Mouse (Mus musculus): ENCODE results near the gene Prss46.

The Prss46 gene

DNA sequence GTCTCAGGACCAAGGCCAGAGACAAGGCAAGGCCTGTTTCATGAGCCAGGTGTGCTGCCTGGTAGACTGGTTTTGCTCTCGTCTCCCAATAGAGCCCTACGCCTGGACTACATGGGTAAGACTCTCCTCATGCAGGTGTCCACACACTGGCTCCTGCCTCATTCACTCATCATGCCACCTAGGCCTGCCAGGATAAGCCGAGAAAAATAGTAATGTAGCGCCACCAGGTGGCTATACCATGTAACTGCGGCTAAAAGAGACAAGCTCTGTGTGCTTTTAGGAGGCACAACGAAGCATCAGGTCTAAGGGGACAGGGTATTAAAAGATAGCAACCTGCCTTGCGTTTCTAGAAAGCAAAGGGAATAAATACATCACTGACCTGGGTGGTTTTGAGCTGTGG is 26.7 kb downstream of the Prss46 start:
- DNase-seq = peak; percentile 58 to 74

DNA sequence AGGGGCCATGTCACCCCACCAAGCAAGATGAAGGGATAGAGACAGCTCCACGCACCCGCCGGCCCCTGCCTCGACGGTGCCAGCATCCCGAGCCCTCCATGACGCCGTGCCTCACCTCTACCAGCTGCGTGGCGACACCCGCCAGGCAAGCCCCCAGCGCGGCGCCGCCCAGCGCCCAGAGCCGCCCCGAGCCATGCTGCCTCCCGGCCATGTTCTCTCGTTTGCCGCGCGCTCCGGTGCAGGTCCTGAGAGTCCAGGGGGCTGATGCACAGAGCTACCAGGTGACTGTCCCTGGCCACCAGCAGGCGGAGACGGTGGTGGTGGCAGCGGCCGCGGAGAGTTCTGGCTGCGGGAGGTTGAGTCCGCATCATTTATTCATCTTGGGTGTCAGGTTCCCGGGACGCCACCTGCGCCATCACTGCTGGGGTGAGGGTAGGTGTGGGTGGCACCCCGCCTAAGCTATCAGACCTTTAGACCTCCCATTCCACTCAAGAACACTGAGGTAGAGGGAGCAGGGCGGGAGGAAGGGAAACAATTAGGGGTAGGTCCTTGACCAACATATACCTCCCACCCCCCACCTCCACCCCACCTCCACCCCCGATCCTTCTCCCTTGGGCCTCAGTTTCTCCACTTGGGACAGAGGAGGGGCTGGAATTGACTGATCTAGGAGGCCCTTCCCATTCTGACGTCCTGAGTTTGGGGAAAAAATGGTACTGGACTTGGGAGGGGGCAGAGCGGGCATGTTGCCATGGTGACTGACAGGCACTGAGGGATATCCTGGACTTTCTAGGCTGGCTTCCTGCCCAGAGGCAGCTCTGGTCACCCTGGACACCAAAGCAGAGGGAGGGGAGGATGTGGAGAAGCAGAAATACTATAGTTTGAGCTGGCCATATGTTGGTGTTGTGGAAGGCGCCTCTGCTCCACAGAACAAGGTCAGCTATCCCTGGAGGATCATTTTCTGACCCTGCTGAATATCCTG is 29.7 kb downstream of the Prss46 start:
- DNase-seq = peak in 1 of 2 experiments; percentile 37

DNA sequence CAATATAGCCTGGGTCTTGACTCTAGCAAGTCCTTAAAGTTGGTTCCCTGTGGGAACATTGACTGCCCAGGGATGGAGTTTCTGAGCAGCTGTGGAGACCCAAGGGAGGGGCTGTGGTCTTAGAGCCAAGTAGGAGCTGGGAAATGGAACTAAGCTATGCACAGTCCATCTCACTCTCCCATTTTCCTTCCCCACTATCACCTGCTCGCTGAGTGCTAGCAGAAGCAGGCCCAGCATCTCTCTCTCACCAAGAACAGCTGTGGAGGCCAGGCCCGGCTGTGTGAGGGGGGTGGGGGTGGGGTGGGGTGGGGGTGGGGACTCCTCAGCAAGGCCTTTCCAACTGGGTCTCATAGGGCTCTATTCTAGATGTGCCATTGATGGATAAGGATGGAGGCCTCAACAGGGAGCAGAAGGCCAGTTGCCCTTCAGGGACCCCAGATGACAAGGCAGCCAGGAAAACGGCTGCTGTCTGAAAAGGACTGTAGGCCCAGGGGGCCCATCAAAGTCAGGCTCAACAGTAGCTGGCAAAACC is 30.4 kb downstream of the Prss46 start:
- no peak for DNase-seq

DNA sequence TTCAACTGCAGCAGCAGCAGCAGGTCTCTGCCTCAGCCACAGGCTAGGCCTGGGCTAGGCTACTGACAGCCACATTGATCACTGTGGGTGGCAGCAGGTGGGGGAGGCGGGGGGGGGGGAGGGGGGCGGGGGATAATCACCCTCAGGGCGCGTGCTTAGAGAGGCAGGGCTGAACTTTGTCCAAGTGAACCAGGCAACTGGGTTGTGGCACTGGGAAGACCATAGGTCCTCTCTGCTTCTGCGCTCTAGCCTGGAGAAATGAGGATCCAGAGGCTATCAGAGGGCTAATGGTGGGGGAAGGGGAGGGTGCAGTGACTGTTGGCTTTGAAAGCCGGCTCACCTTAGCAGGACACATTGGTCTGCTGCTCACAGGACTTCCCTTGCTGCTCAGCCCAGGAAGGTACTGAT is 31.0 kb downstream of the Prss46 start:
- DNase-seq = no peak

DNA sequence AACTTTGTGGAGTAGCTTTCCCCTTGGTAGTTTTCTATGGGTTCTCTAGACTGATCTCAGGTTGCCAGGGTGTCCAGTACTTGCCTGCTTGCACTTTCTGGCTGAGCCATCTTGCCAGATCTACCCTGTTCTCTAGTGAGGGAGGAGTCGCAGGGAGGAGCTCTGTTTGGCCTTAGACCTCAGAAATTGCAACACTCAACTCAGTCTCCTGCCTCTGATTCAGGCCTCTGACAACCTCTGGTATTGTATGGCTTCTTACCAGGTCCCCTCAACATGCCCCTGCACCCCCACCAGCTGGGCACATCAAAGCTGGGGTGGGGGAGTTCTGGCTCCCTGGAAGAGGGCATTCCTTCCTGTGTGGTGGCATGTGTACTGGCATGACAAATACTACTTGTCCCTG is 33.0 kb downstream of the Prss46 start:
- DNase-seq = no peak

DNA sequence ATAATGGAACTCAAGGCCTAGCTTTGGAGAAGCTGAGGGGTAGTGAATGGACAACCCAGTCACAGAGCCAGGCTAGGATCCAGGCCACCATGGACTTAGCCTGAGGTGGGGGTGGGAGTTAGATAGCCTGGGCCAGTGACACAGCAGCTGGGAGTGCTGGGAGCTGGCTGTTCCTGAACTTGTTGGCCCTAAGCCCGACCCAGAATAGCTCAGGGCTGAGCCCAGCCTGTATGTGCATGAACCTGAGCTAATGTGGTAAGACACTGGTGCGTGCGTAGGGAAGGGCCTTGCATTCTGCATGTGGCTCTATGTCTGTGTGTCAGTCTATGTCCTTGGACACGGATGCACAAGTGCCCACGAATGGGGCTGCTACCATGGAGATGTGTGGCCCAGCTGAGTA is 33.6 kb downstream of the Prss46 start:
- DNase-seq = peak in 1 of 2 experiments; percentile 38

DNA sequence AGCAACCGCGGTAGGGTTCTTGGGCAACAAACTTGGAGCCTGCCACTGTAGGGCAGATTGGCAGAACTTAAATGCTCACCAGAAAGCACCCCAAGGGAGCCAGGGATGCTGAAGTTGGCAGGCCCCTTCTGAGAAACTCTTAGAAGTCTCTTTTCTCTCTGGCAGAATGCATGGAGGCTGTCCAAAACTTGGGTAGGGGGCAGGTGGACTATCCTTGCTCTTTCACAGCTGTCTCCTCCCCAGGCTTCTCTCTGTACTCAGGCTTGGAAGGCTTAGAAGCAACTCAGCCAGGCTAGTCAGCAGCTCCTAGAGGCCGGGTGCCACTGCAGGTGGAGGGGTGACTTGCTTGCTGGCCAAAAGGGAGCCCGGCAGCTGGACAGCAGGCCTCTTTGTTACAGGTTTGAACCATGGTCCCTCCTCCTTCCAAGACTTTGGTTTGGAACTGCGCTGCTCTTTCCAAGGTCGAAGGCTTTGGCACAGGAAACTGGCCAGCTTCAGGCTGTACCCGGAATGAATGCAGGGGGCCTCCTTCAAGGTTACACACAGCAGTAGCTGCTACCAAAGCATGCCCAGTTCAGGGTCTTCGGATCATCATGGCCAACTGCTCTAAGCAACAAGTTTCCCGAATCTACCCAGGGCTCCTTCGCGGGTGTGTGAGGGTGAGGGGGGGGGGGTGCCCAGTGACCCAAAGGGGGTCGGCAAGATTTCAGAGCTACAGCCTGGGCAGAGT is 35.0 kb downstream of the Prss46 start, which contains the start of gene Als2cl:
TSS of gene Als2cl (plus strand) at position 680 of the 730 bp plus-strand sequence.
- DNase-seq = no peak

DNA sequence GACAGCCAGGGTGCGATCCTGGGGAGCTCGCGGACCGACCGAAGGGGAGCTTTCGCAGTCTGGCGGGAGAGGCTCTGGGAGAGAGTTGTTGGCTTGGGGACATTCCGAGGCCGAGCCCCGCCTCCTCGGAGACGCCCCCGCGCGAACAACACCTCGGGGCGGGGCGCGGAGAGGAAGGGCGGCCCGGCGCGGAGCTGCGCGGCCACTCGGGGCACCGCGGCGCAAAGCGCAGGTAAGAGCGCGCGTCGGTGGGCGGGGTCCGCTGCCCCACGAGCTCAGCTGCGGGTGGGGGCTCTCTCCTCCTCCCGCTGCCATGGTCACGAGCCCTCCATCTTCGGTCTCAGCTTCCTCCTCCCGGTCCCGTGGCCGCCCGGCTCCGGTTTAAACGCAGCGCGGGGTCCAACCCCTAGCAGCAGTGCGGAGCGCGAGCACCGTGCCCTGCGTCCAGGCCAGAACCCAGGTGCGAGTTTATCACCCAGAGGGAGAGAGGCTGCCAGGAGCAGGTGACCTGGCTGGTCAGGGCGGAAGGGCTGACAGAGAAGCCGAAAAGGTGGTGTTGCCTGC is 35.8 kb downstream of the Prss46 start, which contains the start of gene Tmie:
TSS of gene Tmie (minus strand) at position 116 of the 564 bp plus-strand sequence.
- peak; percentile 25 to 50 for DNase-seq

DNA sequence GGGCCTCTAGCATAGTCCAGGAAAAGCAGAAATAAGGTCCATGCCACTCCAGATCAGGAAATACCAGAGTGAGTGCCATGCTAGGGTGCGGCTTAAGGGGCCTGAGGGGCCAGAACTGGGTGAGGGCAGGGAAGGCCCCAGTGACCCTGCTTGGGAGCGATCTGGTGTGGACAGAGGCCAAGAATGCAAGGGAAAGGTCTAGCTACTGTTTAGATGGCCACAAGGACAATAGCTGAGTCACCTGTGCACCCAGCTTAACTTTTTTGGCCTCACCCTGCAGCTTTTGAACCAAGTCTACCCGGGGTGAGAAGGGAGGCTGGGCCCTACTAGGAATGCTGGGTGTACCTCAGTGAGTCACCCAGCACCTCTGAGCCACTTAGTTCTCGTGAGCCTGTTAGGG is 36.5 kb downstream of the Prss46 start:
- DNase-seq = no peak

DNA sequence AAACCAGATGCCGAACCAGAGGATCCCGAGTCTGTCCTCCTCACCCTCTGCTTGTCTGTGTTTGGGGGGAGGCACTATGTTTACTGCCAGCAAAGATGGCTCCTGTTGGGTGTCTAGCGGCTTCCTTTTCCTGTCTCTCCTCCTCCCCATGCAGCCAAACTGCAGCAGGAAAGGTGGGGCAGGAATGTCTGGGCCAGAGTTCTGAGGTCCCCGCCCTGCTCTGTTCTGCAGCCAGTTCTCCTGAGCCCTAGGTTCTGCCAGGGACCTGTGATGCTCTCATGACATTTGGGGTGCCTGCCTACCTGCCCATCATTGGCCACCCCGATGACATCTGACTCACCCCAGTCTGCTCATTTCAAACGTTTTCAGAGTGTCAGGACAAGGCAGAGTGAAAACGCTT is 37.6 kb downstream of the Prss46 start:
- no peak for DNase-seq

DNA sequence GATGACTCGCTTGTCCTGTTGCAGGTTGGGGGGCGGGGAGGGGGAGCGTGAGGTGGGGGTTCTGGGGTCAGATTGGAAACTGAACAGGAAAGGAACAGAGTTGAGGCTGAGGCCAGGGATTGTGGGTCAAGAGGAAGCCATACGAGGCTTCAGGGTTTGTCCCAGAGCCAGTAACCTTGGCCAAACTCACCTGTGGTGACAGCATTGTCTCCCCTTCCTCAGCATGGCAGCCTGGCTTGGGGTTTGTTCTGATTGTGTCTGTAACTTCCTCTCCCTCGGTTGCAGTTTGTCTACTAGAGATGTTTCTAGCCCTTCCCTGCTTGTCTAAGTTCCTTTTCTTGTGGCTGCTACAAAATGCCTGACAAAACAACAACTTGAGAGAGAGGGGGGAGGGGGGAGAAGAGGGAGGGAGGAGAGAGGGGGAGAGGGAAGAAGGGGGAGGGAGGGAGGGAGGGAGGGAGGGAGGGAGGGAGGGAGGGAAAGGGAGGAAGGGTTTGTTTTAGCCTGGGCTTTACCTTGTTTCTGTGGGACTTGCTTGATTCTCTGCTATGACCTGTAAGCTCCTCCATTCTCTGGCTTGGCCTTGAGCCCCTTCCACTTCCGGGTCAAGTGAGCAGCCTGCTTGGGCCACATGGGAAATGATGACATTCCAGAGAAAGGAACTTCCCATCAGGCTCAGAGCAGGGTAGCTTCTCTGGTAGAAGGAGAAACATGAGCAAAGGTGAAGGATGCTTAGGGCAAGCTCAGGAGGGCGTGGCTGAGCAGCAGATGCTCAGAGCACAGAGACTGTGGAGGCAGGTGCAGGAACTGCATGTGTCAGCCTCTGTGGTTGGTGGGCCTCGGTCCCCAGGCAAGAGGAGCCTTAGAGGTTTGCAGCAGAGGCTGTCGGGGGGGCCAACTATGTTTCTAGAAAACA is 43.3 kb downstream of the Prss46 start:
- no peak for DNase-seq

DNA sequence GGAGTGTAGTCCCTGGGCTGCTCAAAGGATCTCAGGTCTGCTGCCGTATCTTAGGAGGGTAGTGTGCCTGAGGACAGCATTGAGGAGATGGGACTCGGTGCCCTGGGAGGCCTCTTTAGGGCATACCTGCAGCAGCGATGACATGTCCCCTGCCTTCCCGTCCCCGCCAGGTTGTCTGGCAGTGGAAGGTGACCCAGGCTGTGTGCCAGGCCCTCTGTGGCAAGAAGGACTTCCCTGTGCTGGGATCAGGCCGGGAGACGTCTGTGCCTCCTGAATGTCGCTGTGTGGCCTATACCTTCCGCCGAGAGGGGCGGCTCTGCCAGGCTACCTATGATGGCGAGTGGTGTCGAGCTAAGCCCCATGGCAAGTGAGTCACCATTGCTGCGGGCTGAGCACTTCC is 44.6 kb downstream of the Prss46 start:
- no peak for DNase-seq

DNA sequence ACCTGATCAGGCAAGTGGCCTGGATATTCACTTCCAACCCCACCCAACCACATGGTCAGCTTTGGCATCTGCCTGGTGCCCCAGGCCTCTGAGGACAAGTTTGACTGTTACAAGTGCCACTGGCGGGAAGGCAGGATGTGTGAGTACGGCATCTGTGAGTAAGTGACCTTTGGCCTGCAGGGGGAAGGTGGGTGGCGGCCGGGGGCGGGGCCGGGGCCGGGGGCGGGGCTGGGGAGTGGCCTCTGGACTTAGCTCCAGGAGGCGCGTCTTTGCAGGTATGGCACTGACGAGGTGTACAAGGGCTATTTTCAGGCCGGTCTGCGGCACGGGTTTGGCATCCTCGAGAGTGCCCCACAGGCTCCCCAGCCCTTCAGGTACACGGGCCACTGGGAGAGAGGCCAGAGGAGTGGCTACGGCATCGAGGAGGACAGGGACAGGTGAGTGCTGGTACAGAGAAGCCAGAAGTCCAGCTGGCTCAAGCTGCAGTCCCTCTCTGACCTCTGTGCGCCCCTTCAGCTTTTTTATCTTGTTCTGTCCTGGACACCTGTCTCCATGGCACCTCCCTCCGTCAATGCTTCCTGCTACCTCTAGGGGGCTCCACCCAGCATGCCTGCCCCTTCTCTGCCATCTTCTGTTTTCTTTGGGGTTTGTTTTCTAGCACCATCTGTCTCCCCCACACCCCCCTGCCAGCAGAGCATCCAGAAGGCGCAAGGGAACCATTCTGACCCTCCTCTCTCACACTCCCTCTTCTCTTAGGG is 45.9 kb downstream of the Prss46 start:
- no peak for DNase-seq

DNA sequence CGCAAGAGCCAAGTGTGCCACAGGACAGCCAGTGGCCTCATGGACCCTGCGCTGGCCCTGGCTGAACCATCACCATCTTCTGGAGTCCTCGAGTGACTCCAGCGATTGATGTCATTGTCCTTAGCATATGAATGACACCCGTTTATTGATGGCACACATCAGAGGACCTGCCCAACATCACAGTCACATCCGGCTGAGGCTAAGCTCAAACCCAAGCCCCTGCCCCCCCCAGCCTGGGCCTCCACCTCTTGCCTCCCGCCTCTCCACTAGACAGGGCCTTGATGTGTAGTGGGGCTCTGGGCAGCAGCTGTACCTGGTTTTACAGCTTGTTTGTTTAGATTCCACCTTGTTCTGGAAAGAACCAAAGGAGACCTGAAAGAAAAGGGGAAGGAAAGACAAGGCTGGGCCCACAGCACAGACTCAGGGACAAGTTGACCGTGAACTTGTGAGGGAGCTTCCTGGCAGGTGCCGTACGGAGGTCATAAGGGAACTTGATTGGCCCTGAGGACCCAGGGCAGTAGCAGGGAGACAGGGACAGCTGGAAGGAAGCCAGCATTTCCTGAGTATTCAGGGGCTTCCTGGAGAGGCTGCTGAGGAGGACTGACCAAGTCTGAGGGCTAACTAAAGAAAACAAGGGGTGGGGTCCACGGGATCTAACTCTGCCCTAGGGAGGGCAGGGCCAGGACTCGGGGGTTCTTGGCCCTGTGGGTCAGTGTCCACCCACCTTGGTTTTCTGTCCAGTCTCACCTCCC is 46.9 kb downstream of the Prss46 start:
- DNase-seq = no peak

DNA sequence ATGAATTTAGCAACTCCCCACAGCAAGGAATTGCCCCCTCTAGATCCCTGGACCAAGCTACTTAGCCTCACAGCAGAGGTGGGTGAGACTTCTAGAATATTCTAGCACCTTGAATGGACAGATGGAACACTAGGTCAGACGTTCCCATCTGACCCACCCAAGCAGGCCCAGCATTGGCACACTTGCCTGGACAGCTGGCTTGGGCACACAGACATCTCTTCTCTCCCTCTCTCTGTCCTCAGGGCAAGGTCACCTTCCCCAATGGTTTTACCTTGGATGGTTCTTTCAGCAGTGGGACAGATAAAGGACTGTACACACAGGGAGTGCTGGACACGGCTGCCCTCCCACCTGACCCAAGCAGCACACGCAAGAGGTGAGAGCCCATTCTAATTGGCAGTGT is 48.2 kb downstream of the Prss46 start:
- no peak for DNase-seq

DNA sequence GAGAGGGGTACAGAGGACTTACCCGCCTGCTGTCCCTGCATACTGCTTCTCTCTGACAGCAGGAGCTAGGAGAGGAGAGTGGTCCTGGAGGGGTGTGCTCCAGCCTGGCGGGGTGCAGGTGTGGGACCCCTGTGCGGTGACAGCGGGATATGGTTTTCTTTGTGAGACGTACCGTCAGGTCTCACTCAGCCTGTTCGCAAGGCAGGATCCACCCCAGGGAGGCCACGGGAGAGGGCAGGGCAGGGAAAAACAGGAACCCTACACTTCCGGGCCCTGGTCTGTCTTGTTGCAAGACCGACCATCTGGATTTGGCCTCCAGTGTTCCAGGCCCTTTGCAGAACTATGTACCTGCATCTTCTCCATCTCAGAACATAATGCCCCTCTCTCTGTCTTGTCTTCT is 49.1 kb downstream of the Prss46 start:
- no peak for DNase-seq

DNA sequence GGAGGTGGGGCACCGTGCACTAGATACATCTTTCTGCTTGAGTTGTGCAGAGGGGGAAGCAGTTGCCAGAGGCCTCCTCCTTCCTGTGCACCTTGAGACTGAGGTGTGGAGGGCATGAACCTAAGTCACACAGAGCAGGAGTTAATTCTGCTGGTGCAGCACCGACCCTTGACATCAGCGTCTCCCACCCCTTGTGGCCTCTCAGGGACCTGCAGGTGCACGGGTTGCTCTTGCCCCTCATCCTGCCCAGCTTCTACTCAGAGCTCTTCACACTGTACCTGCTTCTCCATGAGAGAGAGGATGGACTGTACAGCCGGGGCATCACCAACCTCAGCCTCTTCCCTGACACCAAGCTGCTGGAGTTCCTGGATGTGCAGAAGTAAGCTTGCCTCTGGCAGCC is 51.2 kb downstream of the Prss46 start:
- no peak for DNase-seq

DNA sequence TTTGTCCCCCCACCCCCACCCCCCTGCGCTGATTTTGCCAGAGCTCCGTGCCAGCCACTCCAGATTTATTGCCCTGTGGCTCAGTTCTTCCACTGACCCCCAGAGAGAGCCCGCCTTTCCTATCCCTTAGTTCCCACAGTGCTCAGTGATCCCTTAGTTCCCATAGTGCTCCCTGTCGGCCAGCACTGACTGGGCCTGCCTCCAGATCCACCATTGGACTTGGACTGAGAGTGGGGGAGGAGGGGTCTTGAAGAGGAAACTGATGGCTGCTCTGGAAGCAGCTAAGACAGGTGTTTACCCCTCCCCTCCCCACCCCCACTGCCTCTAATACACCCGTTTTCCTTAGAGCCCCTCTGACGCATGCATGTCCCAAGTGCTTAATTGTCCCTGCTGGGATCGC is 51.7 kb downstream of the Prss46 start:
- no peak for DNase-seq

DNA sequence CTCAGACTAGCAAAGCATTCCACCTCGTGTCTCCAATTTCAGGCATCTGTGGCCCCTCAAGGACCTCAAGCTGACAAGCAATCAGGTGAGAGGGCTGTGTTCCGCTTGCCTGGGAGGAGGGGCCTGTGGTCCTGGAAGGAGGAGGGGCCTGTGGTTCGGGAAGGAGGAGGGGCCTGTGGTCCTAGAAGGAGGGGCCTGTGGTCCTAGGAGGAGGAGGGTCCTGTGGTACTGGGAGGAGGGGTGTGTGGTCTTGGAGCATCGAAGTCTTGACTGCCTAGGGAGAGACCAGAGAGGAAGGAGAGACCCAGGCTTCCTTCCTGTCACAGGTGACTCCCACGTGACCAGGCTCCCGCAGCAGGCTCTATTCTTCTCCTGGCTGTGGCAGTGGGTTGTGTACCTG is 52.3 kb downstream of the Prss46 start:
- DNase-seq = no peak

DNA sequence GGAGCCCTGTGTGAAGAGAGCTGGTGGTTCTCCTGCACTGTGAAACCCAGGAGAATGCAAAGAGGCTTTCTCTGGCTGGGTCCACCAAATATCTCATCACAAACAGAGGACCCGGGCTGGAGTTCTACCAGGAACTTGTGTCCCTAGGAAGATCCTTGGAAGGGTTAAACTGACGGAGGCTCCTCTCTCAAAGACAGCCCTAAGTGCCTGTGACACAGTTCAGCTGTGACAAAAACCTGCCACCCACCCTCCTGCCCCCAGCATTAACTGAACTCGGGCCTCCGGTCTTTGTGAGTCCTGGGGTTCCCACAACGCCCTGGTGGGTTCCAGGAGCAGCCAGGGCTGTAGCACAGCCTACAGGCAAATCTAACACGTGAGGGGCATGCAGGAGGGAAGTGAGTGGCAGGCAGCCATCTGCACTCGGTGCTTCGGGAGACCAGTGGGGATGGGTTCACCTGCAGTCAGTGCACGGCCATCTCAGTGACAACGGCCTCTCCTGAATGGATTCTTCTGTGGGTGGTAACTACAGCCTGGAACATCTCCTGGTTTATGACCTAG is 55.2 kb downstream of the Prss46 start:
- DNase-seq = no peak
